Mouse (Mus musculus): ENCODE data around the gene Clic3.

- TF ChIP-seq GATA1 (IDR thresholded peaks at IDR 0.05; ENCODE audit: borderline replicate concordance, low read length) (no peak), FLI1 (IDR thresholded peaks at IDR 0.05; ENCODE audit: low read length) (no peak)
These were observed 9.4 kb downstream of the Clic3 start for GRCm38 (mm10) chr2:25465816-25466635.
